Mouse (Mus musculus): ENCODE measurements around the gene Trank1. TPM values are rescaled to one million over a fixed set of nuclear protein-coding genes. Genes with fewer than 3 reads are reported as not detected.

The Trank1 gene
- polyA plus RNA-seq, 1 experiment: not detected

- TF ChIP-seq MYOD1 (IDR thresholded peaks at IDR 0.05; ENCODE audit: control insufficient read depth, insufficient read length, low read depth) (no peak), FOSL1 (IDR thresholded peaks at IDR 0.05; ENCODE audit: insufficient read depth, low read length, poor library complexity, severe bottlenecking) (no peak), MAX (IDR thresholded peaks at IDR 0.05) (no peak), USF1 (IDR thresholded peaks at IDR 0.05; ENCODE audit: low read depth) (no peak), CTCF (IDR thresholded peaks at IDR 0.05; ENCODE audit: control insufficient read depth, insufficient read depth, insufficient read length) (no peak), CEBPB (IDR thresholded peaks at IDR 0.05; ENCODE audit: low read depth) (no peak), MYOG (IDR thresholded peaks at IDR 0.05; ENCODE audit: control insufficient read depth, extremely low read depth, insufficient read length) (no peak)
- H3K27me3 ChIP-seq (ENCODE audit: control insufficient read depth, insufficient read depth, insufficient read length): peaks cover 21% of the 10 kb centered on the region
- no peak overlapping the region for H3ac ChIP-seq (ENCODE audit: control insufficient read depth, insufficient read length, low read depth)
- H3K4me3 ChIP-seq (ENCODE audit: insufficient read depth, poor library complexity, severe bottlenecking): no peak overlapping the region
- H3K79me2 ChIP-seq (ENCODE audit: control insufficient read depth, insufficient read depth): no peaks in the 10 kb centered on the region
- H3K36me3 ChIP-seq (ENCODE audit: control insufficient read depth, insufficient read depth): no peaks in the 10 kb centered on the region
- no peaks in the 10 kb centered on the region for H3K79me3 ChIP-seq (ENCODE audit: low read depth)
Measured at GRCm38 (mm10) chr9:111367713-111368112, 56.2 kb downstream of the Trank1 start.

GRCm38 (mm10) chr9:111372079-111372478 is 60.5 kb downstream of the Trank1 start:
- no peaks in the 10 kb centered on the region for H3K79me2 ChIP-seq (ENCODE audit: control insufficient read depth, insufficient read depth)
- no peaks in the 10 kb centered on the region for H3K27me3 ChIP-seq (ENCODE audit: control insufficient read depth, insufficient read depth, insufficient read length)
- no peak overlapping the region for H3K4me3 ChIP-seq (ENCODE audit: insufficient read depth, poor library complexity, severe bottlenecking)
- H3ac ChIP-seq (ENCODE audit: control insufficient read depth, insufficient read length, low read depth): no peak overlapping the region
- no peaks in the 10 kb centered on the region for H3K36me3 ChIP-seq (ENCODE audit: control insufficient read depth, insufficient read depth)
- TF ChIP-seq CTCF (IDR thresholded peaks at IDR 0.05; ENCODE audit: control insufficient read depth, insufficient read depth, insufficient read length) (no peak), MYOG (IDR thresholded peaks at IDR 0.05; ENCODE audit: control insufficient read depth, extremely low read depth, insufficient read length) (no peak), USF1 (IDR thresholded peaks at IDR 0.05; ENCODE audit: low read depth) (no peak), CEBPB (IDR thresholded peaks at IDR 0.05; ENCODE audit: low read depth) (no peak), FOSL1 (IDR thresholded peaks at IDR 0.05; ENCODE audit: insufficient read depth, low read length, poor library complexity, severe bottlenecking) (no peak), MYOD1 (IDR thresholded peaks at IDR 0.05; ENCODE audit: control insufficient read depth, insufficient read length, low read depth) (no peak), MAX (IDR thresholded peaks at IDR 0.05) (no peak)
- H3K79me3 ChIP-seq (ENCODE audit: low read depth): no peaks in the 10 kb centered on the region

- no peaks in the 10 kb centered on the region for H3K79me2 ChIP-seq (ENCODE audit: control insufficient read depth, insufficient read depth)
- no peaks in the 10 kb centered on the region for H3K27me3 ChIP-seq (ENCODE audit: control insufficient read depth, insufficient read depth, insufficient read length)
- no peaks in the 10 kb centered on the region for H3K79me3 ChIP-seq (ENCODE audit: low read depth)
- no peak overlapping the region for H3K4me3 ChIP-seq (ENCODE audit: insufficient read depth, poor library complexity, severe bottlenecking)
- no peaks in the 10 kb centered on the region for H3K36me3 ChIP-seq (ENCODE audit: control insufficient read depth, insufficient read depth)
- TF ChIP-seq CEBPB (IDR thresholded peaks at IDR 0.05; ENCODE audit: low read depth) (no peak), MYOG (IDR thresholded peaks at IDR 0.05; ENCODE audit: control insufficient read depth, extremely low read depth, insufficient read length) (no peak), MAX (IDR thresholded peaks at IDR 0.05) (no peak), USF1 (IDR thresholded peaks at IDR 0.05; ENCODE audit: low read depth) (no peak), FOSL1 (IDR thresholded peaks at IDR 0.05; ENCODE audit: insufficient read depth, low read length, poor library complexity, severe bottlenecking) (no peak), MYOD1 (IDR thresholded peaks at IDR 0.05; ENCODE audit: control insufficient read depth, insufficient read length, low read depth) (no peak), CTCF (IDR thresholded peaks at IDR 0.05; ENCODE audit: control insufficient read depth, insufficient read depth, insufficient read length) (no peak)
- no peak overlapping the region for H3ac ChIP-seq (ENCODE audit: control insufficient read depth, insufficient read length, low read depth)
Measured at GRCm38 (mm10) chr9:111377868-111378267, 66.3 kb downstream of the Trank1 start.

GRCm38 (mm10) chr9:111381056-111382025 is 69.8 kb downstream of the Trank1 start:
- Histone ChIP-seq H3K27me3 (ENCODE audit: control insufficient read depth, insufficient read depth, insufficient read length) (no peaks in the 10 kb centered on the region), H3ac (ENCODE audit: control insufficient read depth, insufficient read length, low read depth) (no peak overlapping the region), H3K79me3 (ENCODE audit: low read depth) (no peaks in the 10 kb centered on the region), H3K36me3 (ENCODE audit: control insufficient read depth, insufficient read depth) (no peaks in the 10 kb centered on the region), H3K4me3 (ENCODE audit: insufficient read depth, poor library complexity, severe bottlenecking) (no peak overlapping the region), H3K79me2 (ENCODE audit: control insufficient read depth, insufficient read depth) (no peaks in the 10 kb centered on the region)
- no peak for TF ChIP-seq MYOG (IDR thresholded peaks at IDR 0.05; ENCODE audit: control insufficient read depth, extremely low read depth, insufficient read length)

- Histone ChIP-seq H3K79me3 (ENCODE audit: low read depth) (no peaks in the 10 kb centered on the region), H3K79me2 (ENCODE audit: control insufficient read depth, insufficient read depth) (no peaks in the 10 kb centered on the region), H3K4me3 (ENCODE audit: insufficient read depth, poor library complexity, severe bottlenecking) (no peak overlapping the region), H3K27me3 (ENCODE audit: control insufficient read depth, insufficient read depth, insufficient read length) (no peaks in the 10 kb centered on the region), H3ac (ENCODE audit: control insufficient read depth, insufficient read length, low read depth) (no peak overlapping the region), H3K36me3 (ENCODE audit: control insufficient read depth, insufficient read depth) (no peaks in the 10 kb centered on the region)
- no peak for TF ChIP-seq CTCF (IDR thresholded peaks at IDR 0.05; ENCODE audit: control insufficient read depth, insufficient read depth, insufficient read length)
- no peak for TF ChIP-seq MAX (IDR thresholded peaks at IDR 0.05)
- no peak for TF ChIP-seq USF1 (IDR thresholded peaks at IDR 0.05; ENCODE audit: low read depth)
- no peak for TF ChIP-seq CEBPB (IDR thresholded peaks at IDR 0.05; ENCODE audit: low read depth)
- no peak for TF ChIP-seq FOSL1 (IDR thresholded peaks at IDR 0.05; ENCODE audit: insufficient read depth, low read length, poor library complexity, severe bottlenecking)
- TF ChIP-seq MYOD1 (IDR thresholded peaks at IDR 0.05; ENCODE audit: control insufficient read depth, insufficient read length, low read depth): no peak
- no peak for TF ChIP-seq MYOG (IDR thresholded peaks at IDR 0.05; ENCODE audit: control insufficient read depth, extremely low read depth, insufficient read length)
Measured at GRCm38 (mm10) chr9:111382469-111382868, 70.9 kb downstream of the Trank1 start.
